Mouse (Mus musculus): ENCODE data around the gene St6gal1. TPM values are rescaled to one million over a fixed set of nuclear protein-coding genes. Genes with fewer than 3 reads are reported as not detected.

St6gal1 gene
- polyA plus RNA-seq, 1 experiment from 2014 or later = 21.9 TPM

DNA sequence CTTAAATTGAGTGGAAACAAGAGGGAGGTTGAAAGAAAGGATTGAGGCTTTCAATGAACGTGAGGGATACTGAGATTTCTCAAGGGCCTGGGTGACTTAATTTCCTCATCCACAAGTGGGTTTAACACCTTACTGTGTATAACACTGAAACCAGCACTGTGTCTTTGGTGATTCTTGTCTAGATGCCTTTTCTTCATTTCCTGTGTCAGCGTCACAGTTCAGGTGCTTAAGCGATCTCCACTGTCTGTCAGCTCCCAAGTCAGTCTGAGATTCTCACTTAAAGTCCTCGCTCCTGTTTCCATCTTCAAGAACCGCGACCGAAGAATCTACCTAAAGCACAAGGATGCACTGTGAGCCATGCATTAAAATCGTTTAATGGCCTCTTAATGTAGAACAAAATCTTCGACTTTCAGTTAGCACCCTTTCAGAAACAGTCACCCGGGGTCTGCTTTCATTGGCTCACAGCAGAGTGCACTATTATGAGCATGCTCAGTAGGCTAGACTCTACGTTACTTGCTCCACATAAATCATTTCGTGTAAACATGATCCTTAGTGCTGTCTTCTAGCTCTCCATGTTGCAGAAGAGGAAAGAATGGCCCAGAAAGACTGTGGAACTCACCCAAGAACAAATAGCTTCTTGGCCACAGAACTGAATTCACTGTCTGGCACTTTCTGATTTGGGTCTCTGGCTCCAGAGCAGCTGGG lies 1.2 kb upstream of the St6gal1 start:
- peaks cover 17% of the 10 kb centered on the region for H3K4me1 ChIP-seq (replicated peaks)
- no peak for ATAC-seq (ENCODE audit: insufficient number of reproducible peaks, low FRiP score)
- H3K36me3 ChIP-seq = no peaks in the 10 kb centered on the region
- H3K9me3 ChIP-seq (replicated peaks) = no peaks in the 10 kb centered on the region
- H3K4me3 ChIP-seq = peak overlapping the region; percentile 72; the same call in 1 of the 2 replicates
- peak overlapping the region; percentile 94 for H3K4me2 ChIP-seq
- peaks cover 11% of the 10 kb centered on the region; the same call in 1 of the 2 replicates for H3K27me3 ChIP-seq (replicated peaks)
- 72% methylated on average over 12 of the region's 12 CpGs for WGBS
- peak overlapping the region; percentile 15; the same call in 1 of the 2 replicates for H3K27ac ChIP-seq (ENCODE audit: poor library complexity, severe bottlenecking)
- no peak overlapping the region; the same call in 1 of the 2 replicates for H3K9ac ChIP-seq

GRCm38 (mm10) chr16:23223871-23224469 lies 570 bp upstream of the St6gal1 start:
- Histone ChIP-seq H3K4me1 (replicated peaks) (peaks cover 21% of the 10 kb centered on the region), H3K27me3 (replicated peaks) (peaks cover 15% of the 10 kb centered on the region; the same call in 1 of the 2 replicates), H3K9me3 (replicated peaks) (no peaks in the 10 kb centered on the region), H3K27ac (ENCODE audit: poor library complexity, severe bottlenecking) (peak overlapping the region; percentile 15; the same call in 1 of the 2 replicates), H3K9ac (no peak overlapping the region; the same call in 1 of the 2 replicates), H3K36me3 (no peaks in the 10 kb centered on the region), H3K4me2 (peak overlapping the region; percentile 94), H3K4me3 (peak overlapping the region; percentile 72)
- no peak for ATAC-seq (ENCODE audit: insufficient number of reproducible peaks, low FRiP score)
- 18% methylated on average over 12 of the region's 12 CpGs for WGBS

DNA sequence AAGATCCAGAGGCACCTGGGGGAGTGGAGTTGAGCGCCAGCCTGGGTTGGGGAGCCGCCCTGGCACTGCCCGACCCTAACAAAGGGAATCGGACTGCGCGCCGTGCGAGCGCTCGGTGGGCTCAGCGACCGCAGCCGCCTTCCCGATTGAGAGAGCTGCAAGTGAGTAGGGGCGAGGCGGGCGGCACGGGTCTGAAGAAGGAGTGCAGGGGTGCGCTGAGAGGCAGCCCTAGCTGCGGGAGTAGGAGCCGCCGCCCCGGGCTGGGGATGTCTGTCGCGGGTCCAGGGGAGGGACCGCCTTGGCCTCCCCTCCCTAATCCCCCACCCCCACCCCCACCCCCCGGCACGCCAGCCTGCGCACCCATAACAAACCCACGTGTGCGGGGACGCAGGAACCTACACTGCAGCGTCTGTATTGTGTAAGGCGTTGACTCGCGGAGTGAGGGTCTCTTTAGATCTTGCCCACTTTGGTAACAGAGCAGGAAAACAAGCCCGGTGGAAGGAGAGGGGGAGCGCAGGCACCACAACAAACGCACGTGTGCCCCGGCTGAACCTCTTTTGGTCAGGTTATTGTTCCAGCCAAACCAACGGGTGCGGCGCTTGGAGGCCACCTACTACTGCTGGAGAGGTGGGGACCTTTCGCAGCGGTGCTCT lies 655 bp downstream of the St6gal1 start:
- ATAC-seq (ENCODE audit: insufficient number of reproducible peaks, low FRiP score) = peak; percentile 62
- peaks cover 28% of the 10 kb centered on the region for H3K4me1 ChIP-seq (replicated peaks)
- WGBS = under 1% methylated on average over 46 of the region's 46 CpGs

GRCm38 (mm10) chr16:23225821-23226600 lies 1.5 kb downstream of the St6gal1 start:
- WGBS = 1% methylated on average over 28 of the region's 28 CpGs
- Histone ChIP-seq H3K4me2 (peak overlapping the region; percentile 94), H3K27me3 (replicated peaks) (peaks cover 15% of the 10 kb centered on the region; the same call in 1 of the 2 replicates), H3K4me1 (replicated peaks) (peaks cover 34% of the 10 kb centered on the region), H3K9ac (peak overlapping the region; percentile 86), H3K27ac (ENCODE audit: poor library complexity, severe bottlenecking) (peak overlapping the region; percentile 83), H3K4me3 (peak overlapping the region; percentile 72), H3K9me3 (replicated peaks) (no peaks in the 10 kb centered on the region), H3K36me3 (no peaks in the 10 kb centered on the region)
- ATAC-seq (ENCODE audit: insufficient number of reproducible peaks, low FRiP score) = peak; percentile 51; the same call in 1 of the 2 replicates

More for the DNA sequence above, 655 bp downstream of the St6gal1 start:
- H3K27ac ChIP-seq (ENCODE audit: poor library complexity, severe bottlenecking) = peak overlapping the region; percentile 83
- no peaks in the 10 kb centered on the region for H3K9me3 ChIP-seq (replicated peaks)
- H3K4me3 ChIP-seq = peak overlapping the region; percentile 72
- H3K4me2 ChIP-seq = peak overlapping the region; percentile 94
- peak overlapping the region; percentile 86 for H3K9ac ChIP-seq
- H3K36me3 ChIP-seq = no peaks in the 10 kb centered on the region
- peaks cover 15% of the 10 kb centered on the region; the same call in 1 of the 2 replicates for H3K27me3 ChIP-seq (replicated peaks)

DNA sequence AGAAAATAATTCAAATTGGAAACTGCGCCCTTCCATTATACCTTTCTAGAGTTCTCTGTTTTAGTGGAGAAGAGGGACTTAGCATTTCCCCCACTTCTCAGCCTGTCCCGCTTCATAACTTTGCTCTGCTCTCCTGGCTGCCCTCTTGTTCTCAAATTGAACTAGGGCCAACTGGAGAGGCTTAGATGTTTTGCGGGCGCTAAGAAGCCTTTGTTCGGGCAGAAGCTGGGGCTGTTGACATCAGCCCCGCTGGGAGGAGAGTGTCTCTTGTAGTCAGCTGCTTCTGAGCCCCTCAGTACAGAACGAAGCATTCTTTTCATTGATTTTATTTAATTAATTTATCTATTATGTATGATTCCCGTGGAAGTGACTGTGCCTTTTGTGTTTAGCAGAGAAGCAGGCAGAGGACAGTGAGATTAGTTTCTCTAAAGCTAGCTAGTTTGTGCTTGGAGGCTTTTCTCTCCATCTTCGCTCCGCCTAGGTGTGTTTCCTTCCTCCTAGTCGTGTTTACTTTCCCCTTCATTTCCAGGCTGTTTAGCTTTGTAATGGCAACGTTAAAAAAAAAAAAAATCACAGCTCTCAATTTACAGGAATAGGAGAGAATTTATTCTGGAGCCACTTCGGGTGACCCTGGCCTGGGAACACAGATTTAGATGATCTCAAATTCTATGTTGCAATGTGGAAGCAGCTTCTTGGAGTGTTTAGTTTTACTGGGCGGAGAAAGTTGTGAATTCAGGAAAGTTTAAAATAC lies 2.2 kb downstream of the St6gal1 start:
- no peaks in the 10 kb centered on the region for H3K9me3 ChIP-seq (replicated peaks)
- H3K36me3 ChIP-seq = no peaks in the 10 kb centered on the region
- H3K4me3 ChIP-seq = peak overlapping the region; percentile 72
- H3K27me3 ChIP-seq (replicated peaks) = peaks cover 15% of the 10 kb centered on the region; the same call in 1 of the 2 replicates
- H3K4me1 ChIP-seq (replicated peaks) = peaks cover 41% of the 10 kb centered on the region
- peak overlapping the region; percentile 94 for H3K4me2 ChIP-seq
- WGBS = 17% methylated on average over 14 of the region's 14 CpGs
- H3K27ac ChIP-seq (ENCODE audit: poor library complexity, severe bottlenecking) = peak overlapping the region; percentile 83
- peak overlapping the region; percentile 86 for H3K9ac ChIP-seq
- ATAC-seq (ENCODE audit: insufficient number of reproducible peaks, low FRiP score) = no peak

DNA sequence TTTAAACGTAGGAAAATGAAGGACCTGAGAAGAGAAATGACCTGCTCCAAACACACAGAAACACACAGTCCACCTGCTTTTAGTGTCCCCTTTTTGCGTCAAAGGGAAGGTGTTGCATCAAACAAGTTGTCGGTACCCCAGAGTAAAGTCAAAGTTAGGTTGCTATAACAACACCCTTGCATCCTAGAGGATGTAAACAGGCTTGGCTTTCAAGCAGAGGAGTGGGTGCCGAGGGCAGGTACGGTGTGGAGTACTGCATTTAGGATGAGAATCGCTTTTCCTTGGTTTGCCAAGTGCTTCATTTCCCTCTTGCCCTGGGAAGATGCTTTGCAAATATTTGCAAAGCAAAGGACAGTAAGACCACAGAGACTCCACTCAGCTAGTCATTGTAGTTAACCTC lies 3.3 kb downstream of the St6gal1 start:
- no peaks in the 10 kb centered on the region for H3K36me3 ChIP-seq
- H3K27ac ChIP-seq (ENCODE audit: poor library complexity, severe bottlenecking) = no peak overlapping the region
- 50% methylated on average over 6 of the region's 6 CpGs for WGBS
- H3K4me2 ChIP-seq = peak overlapping the region; percentile 94
- peaks cover 8% of the 10 kb centered on the region; the same call in 1 of the 2 replicates for H3K27me3 ChIP-seq (replicated peaks)
- H3K4me3 ChIP-seq = no peak overlapping the region
- no peak for ATAC-seq (ENCODE audit: insufficient number of reproducible peaks, low FRiP score)
- no peak overlapping the region for H3K9ac ChIP-seq
- peaks cover 50% of the 10 kb centered on the region for H3K4me1 ChIP-seq (replicated peaks)
- H3K9me3 ChIP-seq (replicated peaks) = no peaks in the 10 kb centered on the region

DNA sequence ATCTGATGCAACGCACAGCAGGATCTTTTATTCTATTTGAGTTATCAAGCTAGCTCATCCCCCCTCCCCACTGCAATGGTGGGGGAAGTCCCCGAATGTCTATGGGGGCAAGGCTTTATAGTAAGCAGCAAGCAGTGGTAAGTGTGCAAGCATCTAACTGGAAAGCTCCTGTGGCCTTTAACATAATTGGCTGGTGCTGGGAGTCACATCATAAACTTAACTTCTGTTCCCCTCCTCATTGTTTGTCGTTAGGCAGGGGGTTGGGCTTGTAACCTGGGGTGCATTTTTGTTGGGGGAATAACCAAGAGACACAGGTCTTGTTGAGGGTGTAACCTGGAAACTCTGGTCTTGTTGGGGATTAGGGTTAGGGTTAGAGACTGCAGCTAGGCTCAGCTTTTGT lies 3.9 kb downstream of the St6gal1 start:
- H3K4me2 ChIP-seq = no peak overlapping the region
- no peaks in the 10 kb centered on the region for H3K9me3 ChIP-seq (replicated peaks)
- 0 out of 2 replicates have a peak, but pooled peaks cover 10% of the 10 kb centered on the region for H3K27me3 ChIP-seq (replicated peaks)
- peaks cover 51% of the 10 kb centered on the region for H3K4me1 ChIP-seq (replicated peaks)
- WGBS = 49% methylated on average over 3 of the region's 3 CpGs
- H3K27ac ChIP-seq (ENCODE audit: poor library complexity, severe bottlenecking) = no peak overlapping the region
- no peak overlapping the region for H3K4me3 ChIP-seq
- no peaks in the 10 kb centered on the region for H3K36me3 ChIP-seq
- no peak overlapping the region for H3K9ac ChIP-seq
- no peak for ATAC-seq (ENCODE audit: insufficient number of reproducible peaks, low FRiP score)

DNA sequence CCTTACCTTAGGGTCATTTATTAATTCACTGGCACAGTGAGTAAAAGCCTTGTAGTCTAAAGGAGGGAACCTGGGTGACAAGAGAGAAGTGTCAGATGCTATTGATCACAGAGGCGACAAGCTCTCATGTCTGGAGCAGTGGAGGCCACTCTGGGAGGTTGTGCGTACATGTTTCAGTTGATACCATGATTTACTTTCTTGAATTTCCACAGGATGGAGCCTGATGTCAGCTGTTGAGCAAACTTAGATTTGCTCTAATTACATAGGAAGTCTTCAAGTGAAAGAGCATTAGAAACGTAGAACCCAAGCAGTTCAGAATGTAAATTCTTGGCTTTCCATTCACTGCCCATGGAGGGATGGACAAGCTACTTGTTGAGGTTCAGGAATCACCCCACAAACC lies 5.4 kb downstream of the St6gal1 start:
- no peak overlapping the region for H3K27ac ChIP-seq (ENCODE audit: poor library complexity, severe bottlenecking)
- peaks cover 49% of the 10 kb centered on the region for H3K4me1 ChIP-seq (replicated peaks)
- 47% methylated on average over 3 of the region's 3 CpGs for WGBS
- peaks cover 15% of the 10 kb centered on the region for H3K27me3 ChIP-seq (replicated peaks)
- H3K36me3 ChIP-seq = no peaks in the 10 kb centered on the region
- H3K9ac ChIP-seq = no peak overlapping the region
- H3K4me2 ChIP-seq = no peak overlapping the region
- no peaks in the 10 kb centered on the region for H3K9me3 ChIP-seq (replicated peaks)
- H3K4me3 ChIP-seq = no peak overlapping the region
- no peak for ATAC-seq (ENCODE audit: insufficient number of reproducible peaks, low FRiP score)

GRCm38 (mm10) chr16:23231168-23231567 lies 6.6 kb downstream of the St6gal1 start:
- no peak overlapping the region for H3K27ac ChIP-seq (ENCODE audit: poor library complexity, severe bottlenecking)
- no peaks in the 10 kb centered on the region for H3K9me3 ChIP-seq (replicated peaks)
- H3K27me3 ChIP-seq (replicated peaks) = peaks cover 15% of the 10 kb centered on the region
- H3K36me3 ChIP-seq = no peaks in the 10 kb centered on the region
- peaks cover 49% of the 10 kb centered on the region for H3K4me1 ChIP-seq (replicated peaks)
- WGBS = 31% methylated on average over 4 of the region's 4 CpGs
- H3K4me3 ChIP-seq = no peak overlapping the region
- H3K9ac ChIP-seq = no peak overlapping the region
- ATAC-seq (ENCODE audit: insufficient number of reproducible peaks, low FRiP score) = no peak
- H3K4me2 ChIP-seq = no peak overlapping the region

DNA sequence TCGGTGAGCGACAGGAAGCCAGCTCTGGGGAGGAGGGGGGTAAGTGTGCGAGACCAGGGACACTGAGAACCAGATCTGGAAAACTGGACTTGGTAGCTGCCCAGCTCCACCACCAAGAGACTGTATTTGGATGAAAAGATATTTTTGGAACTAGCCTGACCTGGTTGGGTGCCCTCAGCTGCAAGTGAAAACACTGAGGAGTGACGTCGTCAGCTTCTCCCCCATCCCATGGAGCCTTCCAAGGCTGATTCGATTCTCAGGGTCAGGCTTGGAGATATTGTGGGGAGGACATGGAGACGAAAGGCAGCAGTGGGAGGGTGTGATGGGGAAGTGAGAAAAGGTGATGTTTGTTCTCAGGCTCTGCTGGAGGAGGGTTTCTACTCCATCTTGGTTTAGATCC lies 8.2 kb downstream of the St6gal1 start:
- ATAC-seq (ENCODE audit: insufficient number of reproducible peaks, low FRiP score) = no peak
- H3K9me3 ChIP-seq (replicated peaks) = no peaks in the 10 kb centered on the region
- H3K4me1 ChIP-seq (replicated peaks) = peaks cover 48% of the 10 kb centered on the region
- no peak overlapping the region for H3K9ac ChIP-seq
- no peak overlapping the region for H3K4me2 ChIP-seq
- H3K27me3 ChIP-seq (replicated peaks) = peaks cover 20% of the 10 kb centered on the region
- no peak overlapping the region for H3K27ac ChIP-seq (ENCODE audit: poor library complexity, severe bottlenecking)
- WGBS = 40% methylated on average over 7 of the region's 7 CpGs
- H3K4me3 ChIP-seq = no peak overlapping the region
- no peaks in the 10 kb centered on the region for H3K36me3 ChIP-seq
